Mouse (Mus musculus) lung, postnatal 14 days (tissue): ENCODE measurements around the gene Cacna1b.

Source experiments
- DNase-seq: peaks from one replicate; pipeline ENCODE4 v3.0.0; 2021

Gene Cacna1b

GRCm38 (mm10) chr2:24717963-24718362 is 45.0 kb downstream of the Cacna1b start:
- no peak for DNase-seq

- no peak for DNase-seq
Observed at GRCm38 (mm10) chr2:24717461-24717860, 45.5 kb downstream of the Cacna1b start.

DNA sequence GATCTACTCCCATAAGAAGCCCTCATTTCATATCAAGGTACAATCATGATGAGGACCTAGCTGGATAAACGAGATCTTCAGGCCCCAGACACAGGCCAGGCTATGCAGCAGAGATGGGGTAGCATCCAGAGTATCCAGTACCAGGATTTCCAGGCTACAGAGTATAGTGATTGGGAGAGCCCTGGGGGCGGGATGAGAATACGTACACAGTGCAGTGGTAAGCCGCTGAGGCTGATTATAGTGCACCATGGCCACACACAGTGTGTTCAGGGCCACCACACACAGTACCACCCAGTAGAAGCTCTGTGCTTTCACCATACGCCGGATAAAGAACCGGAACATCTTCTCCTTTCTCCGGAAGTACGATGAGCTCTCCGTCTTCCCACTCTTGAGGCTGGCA is 57.0 kb downstream of the Cacna1b start:
- no peak for DNase-seq

GRCm38 (mm10) chr2:24702208-24702957 is 60.6 kb downstream of the Cacna1b start:
- DNase-seq: no peak

DNA sequence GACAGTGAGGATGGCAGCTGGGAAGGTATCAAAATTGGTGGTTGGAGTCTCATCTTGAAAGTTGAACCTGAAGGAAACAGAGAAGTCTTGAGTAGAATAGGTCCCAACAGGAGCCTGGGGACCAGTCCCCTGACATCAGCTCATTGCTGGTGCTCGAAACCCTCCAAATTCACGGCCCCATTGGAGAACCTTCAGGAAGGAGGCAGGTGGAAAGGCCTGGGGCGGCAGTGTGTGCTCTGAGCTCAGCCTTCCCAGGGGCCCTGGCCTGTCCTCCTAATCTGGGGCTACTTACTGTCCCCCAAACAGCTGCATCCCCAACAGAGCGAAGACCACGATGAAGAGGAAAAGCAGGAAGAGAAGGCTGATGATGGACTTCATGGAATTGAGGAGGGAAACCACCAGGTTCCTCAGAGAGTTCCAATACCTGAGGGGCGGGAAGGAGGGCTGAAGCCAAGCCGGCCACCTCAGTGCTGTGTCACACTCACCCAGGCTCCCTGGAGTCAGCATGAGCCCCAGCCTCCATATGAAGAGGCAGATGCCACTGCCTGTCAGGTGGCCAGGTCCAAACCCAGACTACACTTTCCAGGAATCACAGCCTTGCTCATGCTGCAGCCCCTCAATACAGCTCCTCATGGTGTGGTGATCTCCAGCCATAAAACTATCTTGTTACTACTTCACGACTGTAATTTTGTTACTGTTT is 65.5 kb downstream of the Cacna1b start:
- no peak for DNase-seq

DNA sequence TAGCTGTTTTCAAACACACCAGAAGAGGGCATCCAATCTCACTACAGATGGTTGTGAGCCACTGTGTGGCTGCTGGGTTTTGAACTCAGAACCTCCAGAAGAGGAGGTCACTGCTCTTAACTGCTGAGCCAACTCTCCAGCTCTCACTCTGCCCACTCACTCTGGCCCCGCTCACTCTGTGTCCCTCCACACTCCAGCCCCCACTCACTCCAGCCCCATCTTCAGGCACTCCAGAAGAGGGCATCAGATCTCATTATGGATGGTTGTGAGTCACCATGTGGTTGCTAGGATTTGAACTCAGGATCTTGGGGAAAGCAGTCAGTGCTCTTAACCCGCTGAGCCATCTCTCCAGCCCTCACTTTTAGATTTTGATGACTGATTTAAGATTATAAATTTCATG is 70.6 kb downstream of the Cacna1b start:
- no peak for DNase-seq

GRCm38 (mm10) chr2:24690356-24690755 is 72.6 kb downstream of the Cacna1b start:
- DNase-seq: no peak

GRCm38 (mm10) chr2:24685347-24685746 is 77.6 kb downstream of the Cacna1b start:
- no peak for DNase-seq

DNA sequence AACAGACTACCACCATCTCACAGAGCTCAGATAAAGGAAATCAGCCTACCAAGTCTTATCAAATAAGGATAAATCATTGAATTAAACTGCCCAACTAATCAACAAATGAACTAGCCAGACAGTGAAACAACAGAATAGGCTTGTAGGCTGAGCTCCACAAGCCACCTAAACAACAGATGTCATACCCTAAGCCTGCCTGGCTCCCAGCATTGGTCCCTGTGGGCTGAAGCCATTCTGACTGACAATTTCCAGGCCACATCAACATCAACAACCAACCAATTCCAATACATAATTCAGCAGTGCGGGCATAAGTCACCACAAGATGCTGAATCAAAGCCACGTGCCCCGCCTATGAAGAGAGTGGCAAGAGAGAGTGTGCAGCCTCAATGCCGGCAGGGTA is 78.2 kb downstream of the Cacna1b start:
- DNase-seq: no peak

- DNase-seq: no peak
Observed at GRCm38 (mm10) chr2:24683266-24683665, 79.7 kb downstream of the Cacna1b start.

DNA sequence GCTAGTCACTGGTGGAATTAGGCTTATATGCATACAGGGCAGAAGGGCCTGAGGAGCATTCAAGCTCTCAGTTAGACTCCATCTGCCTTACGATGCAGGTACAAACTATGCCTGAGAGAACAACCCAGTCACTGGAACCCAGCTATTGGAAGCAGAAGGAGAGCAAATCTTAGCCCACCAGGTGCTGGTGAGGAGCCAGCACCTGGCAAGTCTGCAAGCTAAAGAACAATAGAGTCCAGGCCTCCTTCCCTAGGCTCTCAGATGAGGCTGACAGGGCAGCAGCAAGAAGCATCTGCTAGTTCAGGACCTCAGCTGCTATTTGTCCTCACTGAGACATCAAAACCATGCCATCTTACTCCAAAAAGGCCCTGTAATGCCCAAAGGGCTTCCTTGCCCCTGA is 82.2 kb downstream of the Cacna1b start:
- no peak for DNase-seq

DNA sequence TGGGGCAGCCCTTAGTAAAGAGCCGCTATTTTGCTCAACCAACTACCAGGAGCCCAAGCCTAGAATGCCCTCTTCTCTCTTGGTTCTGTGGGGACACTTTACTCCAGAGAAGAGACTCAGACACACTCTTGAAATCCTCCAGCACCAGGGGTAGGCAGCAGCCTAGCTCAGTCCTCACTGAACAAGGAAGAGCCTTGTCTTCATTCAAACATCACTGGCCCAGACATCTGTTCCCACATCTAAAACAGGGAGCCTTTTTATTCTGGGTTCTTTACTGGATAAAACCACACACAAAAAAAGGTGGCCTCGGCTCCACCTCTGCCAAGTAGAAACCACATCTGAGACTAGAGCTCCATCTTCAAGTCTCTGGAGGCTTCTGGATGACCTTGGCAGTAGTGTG is 82.8 kb downstream of the Cacna1b start:
- no peak for DNase-seq

- DNase-seq: peak; percentile 49
Observed at GRCm38 (mm10) chr2:24679012-24679651, 83.8 kb downstream of the Cacna1b start.

GRCm38 (mm10) chr2:24678538-24678937 is 84.4 kb downstream of the Cacna1b start:
- DNase-seq: no peak

DNA sequence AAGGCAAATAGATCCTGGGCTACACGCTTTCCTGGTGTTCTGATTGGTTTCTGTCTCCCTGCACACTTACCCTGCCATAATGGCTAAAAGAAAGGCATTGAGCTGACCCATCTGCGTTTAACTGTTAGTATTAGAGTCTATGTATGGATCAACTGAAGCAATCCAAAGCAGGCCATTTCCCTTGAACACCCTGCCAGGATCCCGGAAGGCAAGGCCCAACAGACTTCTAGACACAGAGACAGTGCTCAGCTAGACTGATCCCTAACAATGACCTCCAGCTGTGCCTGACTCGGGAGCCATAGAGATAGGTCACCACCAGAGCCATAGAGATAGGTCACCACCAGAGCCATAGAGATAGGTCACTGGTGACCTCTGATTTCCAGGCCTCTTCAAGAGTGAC is 84.8 kb downstream of the Cacna1b start:
- DNase-seq: no peak

- no peak for DNase-seq
Observed at GRCm38 (mm10) chr2:24677629-24678028, 85.3 kb downstream of the Cacna1b start.

- no peak for DNase-seq
Observed at GRCm38 (mm10) chr2:24674432-24675006, 88.4 kb downstream of the Cacna1b start.

DNA sequence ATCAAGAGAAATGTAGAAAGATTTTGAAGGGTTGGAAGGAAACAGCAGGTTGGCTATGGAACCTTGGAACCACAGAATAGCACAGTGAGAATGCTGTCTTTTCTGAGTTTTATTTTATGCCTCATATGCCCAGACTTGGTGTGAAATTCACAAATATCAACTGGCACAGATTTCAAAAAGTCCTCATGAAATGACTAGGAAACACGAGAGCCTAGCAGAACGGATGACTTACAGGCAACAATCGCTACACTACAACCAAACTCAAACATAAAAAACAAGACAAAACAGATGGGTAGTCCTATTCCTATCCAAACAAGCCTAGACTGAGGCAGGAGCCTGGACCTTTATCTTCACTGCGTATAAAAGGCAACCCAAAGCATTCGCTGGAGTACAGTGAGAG is 94.4 kb downstream of the Cacna1b start:
- no peak for DNase-seq

DNA sequence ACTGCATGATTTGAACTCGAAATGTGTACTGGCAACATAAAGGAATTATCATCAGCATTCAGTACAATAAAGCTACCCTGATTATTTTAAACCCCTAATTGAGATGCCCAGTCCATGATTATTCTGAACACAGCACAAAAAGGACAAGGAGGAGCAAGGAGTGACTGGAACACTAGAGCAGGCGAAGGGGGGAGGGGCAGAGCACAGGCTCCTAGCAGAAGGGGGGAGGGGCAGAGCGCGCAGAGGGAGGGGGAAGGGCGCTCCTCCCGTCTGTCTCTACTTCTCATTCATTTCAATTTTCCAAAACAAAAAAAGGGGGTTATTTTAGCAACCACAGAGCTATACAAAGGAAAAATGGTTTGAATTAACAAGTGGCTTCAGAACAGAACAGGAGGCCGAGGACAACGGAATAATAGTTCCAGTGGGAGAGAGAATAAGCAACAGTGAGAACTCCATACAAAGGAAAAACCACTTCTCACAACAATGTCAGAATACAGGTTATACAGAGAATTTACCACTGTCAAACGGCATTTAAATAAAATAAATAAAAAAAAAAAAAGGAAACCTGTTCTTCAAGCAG is 98.2 kb downstream of the Cacna1b start:
- no peak for DNase-seq

DNA sequence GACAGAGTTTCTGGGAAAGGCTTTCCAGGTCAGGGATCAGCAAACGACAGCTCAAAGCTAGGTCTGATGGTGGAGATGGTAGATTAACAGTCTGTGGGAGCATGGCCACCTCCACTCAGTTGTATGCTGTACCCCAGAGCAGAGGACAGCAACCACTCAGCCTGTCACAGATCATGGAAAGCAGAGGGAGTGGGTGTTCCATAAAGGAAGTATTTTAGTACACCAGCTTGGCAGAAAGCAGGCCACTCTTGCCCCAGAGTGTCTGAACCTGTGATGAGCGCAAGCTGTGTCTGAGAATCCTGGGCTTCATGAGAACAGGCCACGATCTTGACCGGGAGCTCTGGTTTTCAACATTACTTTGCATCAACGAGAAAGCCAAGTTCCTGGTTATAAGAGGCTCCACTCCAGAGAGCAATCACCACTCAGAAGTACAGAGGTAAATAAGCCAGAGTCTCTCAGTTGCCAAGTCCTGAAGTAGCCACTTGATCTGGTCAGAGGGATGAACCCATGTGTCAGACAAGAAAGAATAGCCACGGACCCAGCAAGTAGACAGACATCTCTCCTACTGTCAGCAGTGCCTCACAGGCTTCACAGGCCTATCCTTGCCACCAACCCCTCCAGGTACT is 103.7 kb downstream of the Cacna1b start:
- peak; percentile 2 for DNase-seq

- DNase-seq: no peak
Observed at GRCm38 (mm10) chr2:24648503-24648902, 114.4 kb downstream of the Cacna1b start.

- no peak for DNase-seq
Observed at GRCm38 (mm10) chr2:24646452-24647146, 116.4 kb downstream of the Cacna1b start.
